Mouse (Mus musculus): Measurements from ENCODE around the gene Mindy2. TPM values are rescaled to one million over a fixed set of nuclear protein-coding genes. Genes with fewer than 3 reads are reported as not detected.

The Mindy2 gene
- polyA plus RNA-seq, 1 experiment from 2014 or later, result 12.7 TPM

DNA sequence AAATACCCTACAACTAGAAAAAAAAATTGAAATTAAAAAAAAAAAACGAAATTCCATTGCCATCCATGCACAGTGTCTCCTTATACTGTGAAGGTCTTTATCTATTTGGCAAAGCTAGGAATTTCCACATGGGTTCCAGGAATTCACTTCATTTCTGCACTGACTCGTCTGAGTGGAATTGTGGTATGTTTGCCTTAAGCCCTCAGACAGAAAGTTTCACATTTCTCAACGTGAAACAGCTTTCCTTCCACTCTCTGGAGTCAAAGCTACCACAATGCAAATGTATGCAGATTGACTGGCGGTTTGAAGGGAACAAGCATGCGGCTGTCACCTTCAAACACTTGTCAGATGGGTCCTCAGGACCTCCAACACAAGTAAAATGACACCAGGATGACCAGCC, 25.3 kb downstream of the Mindy2 start:
- no peak overlapping the region for H3K4me3 ChIP-seq (replicated peaks)
- no peak for DNase-seq

GRCm38 (mm10) chr9:70629711-70630110, 27.3 kb downstream of the Mindy2 start:
- peaks cover 47% of the 10 kb centered on the region for H3K36me3 ChIP-seq

More for the DNA sequence above, 25.3 kb downstream of the Mindy2 start:
- Histone ChIP-seq H3K36me3 (peaks cover 37% of the 10 kb centered on the region), H3K4me1 (replicated peaks) (0 out of 2 replicates have a peak, but pooled peaks cover 6% of the 10 kb centered on the region), H3K27ac (no peak overlapping the region; the same call in 1 of the 2 replicates), H3K9me3 (replicated peaks) (no peaks in the 10 kb centered on the region), H3K27me3 (no peaks in the 10 kb centered on the region), H3K9ac (no peak overlapping the region), H3K4me2 (no peak overlapping the region)
- no peak for ATAC-seq (ENCODE audit: low read depth)
- 43% methylated on average over 5 of the region's 5 CpGs for WGBS (ENCODE audit: insufficient replicate concordance)

GRCm38 (mm10) chr9:70611026-70611673, 45.8 kb downstream of the Mindy2 start:
- H3K36me3 ChIP-seq, result peaks cover 92% of the 10 kb centered on the region
- no peaks in the 10 kb centered on the region for H3K4me1 ChIP-seq (replicated peaks)
- H3K9me3 ChIP-seq (replicated peaks), result no peaks in the 10 kb centered on the region
- no peak overlapping the region for H3K27ac ChIP-seq
- WGBS (ENCODE audit: insufficient replicate concordance), result 80% methylated on average over 3 of the region's 3 CpGs
- ATAC-seq (ENCODE audit: low read depth) (no peak), DNase-seq (no peak)
- no peak overlapping the region for H3K9ac ChIP-seq
- no peak overlapping the region for H3K4me3 ChIP-seq (replicated peaks)
- no peaks in the 10 kb centered on the region for H3K27me3 ChIP-seq
- no peak overlapping the region for H3K4me2 ChIP-seq

More at GRCm38 (mm10) chr9:70629711-70630110, 27.3 kb downstream of the Mindy2 start:
- Histone ChIP-seq H3K4me3 (replicated peaks) (no peak overlapping the region), H3K4me2 (no peak overlapping the region), H3K9ac (no peak overlapping the region), H3K4me1 (replicated peaks) (0 out of 2 replicates have a peak, but pooled peaks cover 6% of the 10 kb centered on the region), H3K27ac (no peak overlapping the region), H3K9me3 (replicated peaks) (no peaks in the 10 kb centered on the region), H3K27me3 (no peaks in the 10 kb centered on the region)
- ATAC-seq (ENCODE audit: low read depth) (no peak), DNase-seq (no peak)
- WGBS (ENCODE audit: insufficient replicate concordance), result 79% methylated on average over 2 of the region's 2 CpGs

- Histone ChIP-seq H3K9ac (no peak overlapping the region), H3K4me1 (replicated peaks) (no peaks in the 10 kb centered on the region), H3K27ac (no peak overlapping the region), H3K27me3 (no peaks in the 10 kb centered on the region), H3K4me2 (no peak overlapping the region), H3K36me3 (peaks cover 62% of the 10 kb centered on the region), H3K4me3 (replicated peaks) (no peak overlapping the region), H3K9me3 (replicated peaks) (no peaks in the 10 kb centered on the region)
- DNase-seq (no peak), ATAC-seq (ENCODE audit: low read depth) (no peak)
- 89% methylated on average over 1 of the region's 1 CpGs for WGBS (ENCODE audit: insufficient replicate concordance)
Measured at GRCm38 (mm10) chr9:70602186-70602845, 54.7 kb downstream of the Mindy2 start.

- H3K4me1 ChIP-seq (replicated peaks), result no peaks in the 10 kb centered on the region
- H3K4me2 ChIP-seq, result no peak overlapping the region
- H3K27ac ChIP-seq, result no peak overlapping the region
- no peak overlapping the region for H3K9ac ChIP-seq
- ATAC-seq (ENCODE audit: low read depth) (no peak), DNase-seq (no peak)
- no peaks in the 10 kb centered on the region for H3K9me3 ChIP-seq (replicated peaks)
- no peak overlapping the region for H3K4me3 ChIP-seq (replicated peaks)
- WGBS (ENCODE audit: insufficient replicate concordance), result 89% methylated on average over 2 of the region's 2 CpGs
- H3K36me3 ChIP-seq, result peaks cover 61% of the 10 kb centered on the region
- no peaks in the 10 kb centered on the region for H3K27me3 ChIP-seq
Measured at GRCm38 (mm10) chr9:70598271-70598670, 58.7 kb downstream of the Mindy2 start.

GRCm38 (mm10) chr9:70591486-70591885, 65.5 kb downstream of the Mindy2 start:
- H3K4me3 ChIP-seq (replicated peaks), result no peak overlapping the region
- no peaks in the 10 kb centered on the region for H3K27me3 ChIP-seq
- WGBS (ENCODE audit: insufficient replicate concordance), result 20% methylated on average over 9 of the region's 9 CpGs
- no peak overlapping the region for H3K4me2 ChIP-seq
- ATAC-seq (ENCODE audit: low read depth), result no peak
- H3K27ac ChIP-seq, result peak overlapping the region; percentile 25; the same call in 1 of the 2 replicates
- H3K36me3 ChIP-seq, result peaks cover 94% of the 10 kb centered on the region
- H3K4me1 ChIP-seq (replicated peaks), result no peaks in the 10 kb centered on the region
- no peak overlapping the region for H3K9ac ChIP-seq
- no peaks in the 10 kb centered on the region for H3K9me3 ChIP-seq (replicated peaks)
- no peak for DNase-seq

DNA sequence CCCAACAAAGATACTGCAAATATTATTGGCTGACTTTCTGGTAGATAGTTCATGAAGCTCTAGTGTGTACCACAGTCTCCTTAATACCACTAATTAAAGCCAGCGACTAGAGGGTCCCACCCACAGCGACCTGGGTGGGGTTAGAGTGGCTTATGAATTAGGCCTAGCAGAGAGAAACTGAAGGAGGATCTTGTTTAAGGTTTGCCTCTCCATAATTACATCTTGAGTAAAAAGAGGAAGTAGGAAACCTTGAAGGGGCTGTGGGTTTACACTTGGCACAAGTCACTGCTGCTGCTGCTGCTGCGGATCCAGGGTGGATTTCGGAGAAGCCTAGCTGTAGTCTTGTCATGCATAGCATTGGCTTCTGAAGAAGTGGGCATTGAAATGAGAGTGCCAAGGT, 66.2 kb downstream of the Mindy2 start:
- DNase-seq (no peak), ATAC-seq (ENCODE audit: low read depth) (no peak)
- peaks cover 95% of the 10 kb centered on the region for H3K36me3 ChIP-seq
- no peak overlapping the region for H3K4me2 ChIP-seq
- no peaks in the 10 kb centered on the region for H3K9me3 ChIP-seq (replicated peaks)
- no peaks in the 10 kb centered on the region for H3K27me3 ChIP-seq
- no peaks in the 10 kb centered on the region for H3K4me1 ChIP-seq (replicated peaks)
- 53% methylated on average over 4 of the region's 4 CpGs for WGBS (ENCODE audit: insufficient replicate concordance)
- no peak overlapping the region for H3K4me3 ChIP-seq (replicated peaks)
- H3K9ac ChIP-seq, result no peak overlapping the region
- peak overlapping the region; percentile 25; the same call in 1 of the 2 replicates for H3K27ac ChIP-seq

DNA sequence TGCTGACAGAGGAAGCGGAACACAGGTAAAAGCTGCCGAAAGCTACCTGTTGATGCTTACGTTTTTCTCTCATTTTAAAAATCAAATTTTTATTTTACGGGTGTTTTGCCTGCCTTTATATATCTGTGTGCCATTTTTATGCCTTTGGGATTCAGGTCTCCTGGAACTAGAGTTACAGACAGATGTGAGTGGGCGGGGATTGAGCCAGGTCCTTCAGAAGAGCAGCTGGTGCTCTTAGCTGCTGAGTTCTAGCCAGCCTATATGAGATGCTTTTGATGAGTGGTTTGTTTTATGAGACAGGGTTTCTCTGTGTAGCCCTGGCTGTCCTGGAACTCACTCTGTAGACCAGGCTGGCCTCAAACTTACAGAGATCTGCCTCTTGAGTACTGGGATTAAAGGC, 69.8 kb downstream of the Mindy2 start:
- H3K36me3 ChIP-seq, result peaks cover 88% of the 10 kb centered on the region
- no peak overlapping the region for H3K27ac ChIP-seq
- no peak overlapping the region for H3K4me3 ChIP-seq (replicated peaks)
- ATAC-seq (ENCODE audit: low read depth) (no peak), DNase-seq (no peak)
- no peak overlapping the region for H3K4me2 ChIP-seq
- 85% methylated on average over 5 of the region's 5 CpGs for WGBS (ENCODE audit: insufficient replicate concordance)
- H3K27me3 ChIP-seq, result no peaks in the 10 kb centered on the region
- peaks cover 5% of the 10 kb centered on the region for H3K4me1 ChIP-seq (replicated peaks)
- H3K9ac ChIP-seq, result no peak overlapping the region
- H3K9me3 ChIP-seq (replicated peaks), result no peaks in the 10 kb centered on the region

GRCm38 (mm10) chr9:70585172-70585571, 71.8 kb downstream of the Mindy2 start:
- Histone ChIP-seq H3K27ac (no peak overlapping the region), H3K36me3 (peaks cover 86% of the 10 kb centered on the region), H3K9me3 (replicated peaks) (no peaks in the 10 kb centered on the region), H3K4me2 (no peak overlapping the region), H3K27me3 (no peaks in the 10 kb centered on the region), H3K4me3 (replicated peaks) (no peak overlapping the region), H3K9ac (no peak overlapping the region), H3K4me1 (replicated peaks) (peaks cover 5% of the 10 kb centered on the region)
- DNase-seq (no peak), ATAC-seq (ENCODE audit: low read depth) (no peak)
- WGBS (ENCODE audit: insufficient replicate concordance), result 24% methylated on average over 5 of the region's 5 CpGs

GRCm38 (mm10) chr9:70584641-70585040, 72.3 kb downstream of the Mindy2 start:
- Histone ChIP-seq H3K4me2 (no peak overlapping the region), H3K36me3 (peaks cover 87% of the 10 kb centered on the region), H3K9ac (no peak overlapping the region), H3K4me3 (replicated peaks) (no peak overlapping the region), H3K27me3 (no peaks in the 10 kb centered on the region), H3K9me3 (replicated peaks) (no peaks in the 10 kb centered on the region), H3K27ac (no peak overlapping the region), H3K4me1 (replicated peaks) (peaks cover 5% of the 10 kb centered on the region)
- no peak for DNase-seq
- no peak for ATAC-seq (ENCODE audit: low read depth)
- WGBS (ENCODE audit: insufficient replicate concordance), result 79% methylated on average over 14 of the region's 14 CpGs

DNA sequence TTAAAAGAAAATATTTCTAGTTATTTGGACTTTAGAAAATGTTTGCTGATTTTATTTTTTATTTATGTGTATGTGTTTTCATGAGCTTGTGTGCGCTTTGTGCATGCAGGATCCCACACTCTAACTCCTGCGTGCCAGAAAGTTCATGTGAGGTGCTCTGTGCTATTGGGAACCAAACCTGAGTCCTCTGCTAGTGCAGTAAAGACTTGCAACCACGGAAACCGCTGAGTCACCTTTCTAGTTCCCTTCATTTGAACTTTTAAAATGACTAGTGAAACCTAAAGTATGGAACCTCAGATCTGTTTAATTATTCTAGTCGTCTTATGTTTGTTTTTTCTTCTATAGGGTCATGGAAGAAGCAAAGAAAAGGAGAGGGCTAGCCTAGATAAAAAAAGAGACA, 76.0 kb downstream of the Mindy2 start:
- WGBS (ENCODE audit: insufficient replicate concordance), result 80% methylated on average over 5 of the region's 5 CpGs
- Histone ChIP-seq H3K4me3 (replicated peaks) (no peak overlapping the region), H3K4me2 (no peak overlapping the region), H3K9me3 (replicated peaks) (no peaks in the 10 kb centered on the region), H3K4me1 (replicated peaks) (peaks cover 5% of the 10 kb centered on the region), H3K27me3 (no peaks in the 10 kb centered on the region), H3K27ac (no peak overlapping the region), H3K36me3 (peaks cover 74% of the 10 kb centered on the region), H3K9ac (no peak overlapping the region)
- ATAC-seq (ENCODE audit: low read depth) (no peak), DNase-seq (no peak)

GRCm38 (mm10) chr9:70578123-70578522, 78.9 kb downstream of the Mindy2 start:
- 59% methylated on average over 2 of the region's 2 CpGs for WGBS (ENCODE audit: insufficient replicate concordance)
- H3K36me3 ChIP-seq, result peaks cover 70% of the 10 kb centered on the region
- no peak for ATAC-seq (ENCODE audit: low read depth)

More at GRCm38 (mm10) chr9:70578123-70578522, 78.9 kb downstream of the Mindy2 start:
- Histone ChIP-seq H3K9ac (no peak overlapping the region), H3K27ac (no peak overlapping the region), H3K4me3 (replicated peaks) (no peak overlapping the region), H3K4me1 (replicated peaks) (no peaks in the 10 kb centered on the region), H3K4me2 (no peak overlapping the region), H3K9me3 (replicated peaks) (no peaks in the 10 kb centered on the region), H3K27me3 (no peaks in the 10 kb centered on the region)
- no peak for DNase-seq
